Mouse (Mus musculus): Measurements from ENCODE around the gene Nsd1.

Gene Nsd1

DNA sequence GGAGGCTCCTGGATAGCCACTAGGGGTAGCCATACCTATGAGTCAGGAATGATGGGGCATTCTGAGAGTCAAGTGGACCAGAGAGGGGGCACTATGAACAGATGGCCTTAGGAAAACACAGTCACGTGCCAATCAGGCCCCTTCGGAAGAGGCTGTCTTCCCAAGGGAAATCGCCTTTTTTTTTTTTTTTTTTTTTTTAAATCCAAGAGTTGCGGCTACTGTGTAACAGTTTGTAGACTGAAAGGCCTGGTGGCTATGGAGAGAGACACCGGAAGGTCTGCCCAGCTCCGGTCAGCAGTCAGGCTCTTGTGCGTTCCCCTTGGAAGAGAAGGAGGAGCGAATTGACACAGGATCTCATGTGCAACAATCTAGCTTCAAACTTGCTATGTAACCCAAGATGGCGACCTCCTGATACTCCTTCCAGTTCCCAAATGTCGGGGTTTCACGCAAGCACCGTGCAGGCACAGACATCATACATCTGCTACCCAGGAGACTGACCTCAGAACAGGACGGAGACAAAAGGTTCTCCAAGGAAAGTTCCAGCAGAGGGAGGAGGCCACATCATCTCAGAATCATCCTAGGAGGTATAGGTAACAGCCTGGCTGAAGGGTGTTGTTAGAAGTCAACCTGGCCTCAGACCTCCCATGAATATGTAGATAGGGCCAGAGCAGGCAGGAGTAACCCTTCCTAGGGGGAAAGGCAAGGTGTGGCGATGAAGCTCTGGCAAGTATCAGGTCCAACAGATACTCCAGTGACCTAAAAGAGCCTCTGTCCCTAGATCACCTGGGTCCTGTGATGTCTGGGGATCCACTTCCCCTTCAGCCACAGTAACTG lies 121.2 kb downstream of the Nsd1 start:
- no peak for DNase-seq

DNA sequence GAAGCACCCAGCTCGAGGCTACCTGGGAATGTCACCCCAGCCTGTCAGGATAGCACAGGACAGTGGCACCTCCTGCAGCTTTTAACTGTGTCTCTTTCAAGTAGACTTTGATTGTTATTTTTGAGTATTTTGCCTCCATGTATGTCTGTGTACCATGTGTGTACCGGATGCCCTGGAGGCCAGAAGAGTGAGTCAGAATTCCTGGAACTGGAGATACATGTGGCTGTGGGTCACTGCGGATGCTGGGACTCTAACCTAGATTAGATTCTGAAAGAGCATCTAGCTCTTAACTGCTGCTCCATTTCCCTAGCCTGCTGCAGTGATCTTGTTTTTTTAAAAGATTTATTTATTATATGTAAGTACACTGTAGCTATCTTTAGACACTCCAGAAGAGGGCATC lies 122.7 kb downstream of the Nsd1 start:
- DNase-seq, result no peak

DNA sequence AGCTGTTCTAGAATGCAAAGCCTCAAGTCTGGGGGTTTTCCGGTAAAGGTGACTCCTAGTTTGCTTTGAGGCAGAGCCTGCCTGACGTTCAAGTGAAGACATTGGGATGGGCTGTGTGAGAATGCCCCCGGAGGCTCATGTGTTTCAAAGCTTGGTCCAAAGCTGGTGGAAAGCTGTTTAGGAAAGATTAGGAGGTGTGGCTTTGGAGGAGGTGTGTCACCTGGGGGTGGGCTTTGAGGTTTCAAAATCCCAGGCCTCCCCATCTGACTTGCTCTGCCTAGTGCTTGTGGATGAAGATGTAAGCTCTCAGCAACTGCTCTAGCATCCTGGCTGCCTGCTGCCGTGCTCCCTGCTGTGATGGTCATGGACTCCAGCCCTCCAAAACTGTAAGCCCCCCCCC lies 126.1 kb downstream of the Nsd1 start:
- DNase-seq, result no peak

DNA sequence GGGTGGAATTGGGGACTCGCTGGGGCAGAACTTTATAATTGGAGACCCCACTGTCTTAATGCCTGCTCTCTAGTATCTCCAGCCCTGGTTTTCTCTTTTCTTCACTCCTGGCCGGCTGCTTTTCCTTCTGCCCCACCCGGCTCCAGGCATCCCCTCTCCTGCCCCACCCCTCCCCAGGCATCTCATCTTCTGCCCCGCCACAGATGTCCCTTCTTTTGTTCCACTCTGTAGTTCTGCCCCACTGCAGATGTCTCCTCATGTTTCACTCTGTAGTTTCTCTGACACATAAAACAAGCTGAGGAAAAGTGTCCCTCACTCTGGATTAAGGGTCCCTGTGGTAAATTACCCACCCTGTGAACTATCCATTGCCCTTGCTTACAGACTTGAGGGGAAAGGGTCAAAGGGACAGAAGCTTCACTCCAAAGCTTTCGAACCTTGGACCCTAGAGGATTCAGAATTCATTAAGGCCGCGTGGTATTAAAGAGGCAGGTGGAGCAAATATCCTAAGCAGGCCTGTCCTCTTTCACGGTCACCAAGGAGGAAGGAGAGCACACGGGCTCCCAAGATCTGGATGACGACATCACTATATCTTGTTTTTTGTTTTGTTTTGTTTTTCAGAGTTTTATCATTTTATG lies 127.9 kb downstream of the Nsd1 start:
- DNase-seq, result no peak

DNA sequence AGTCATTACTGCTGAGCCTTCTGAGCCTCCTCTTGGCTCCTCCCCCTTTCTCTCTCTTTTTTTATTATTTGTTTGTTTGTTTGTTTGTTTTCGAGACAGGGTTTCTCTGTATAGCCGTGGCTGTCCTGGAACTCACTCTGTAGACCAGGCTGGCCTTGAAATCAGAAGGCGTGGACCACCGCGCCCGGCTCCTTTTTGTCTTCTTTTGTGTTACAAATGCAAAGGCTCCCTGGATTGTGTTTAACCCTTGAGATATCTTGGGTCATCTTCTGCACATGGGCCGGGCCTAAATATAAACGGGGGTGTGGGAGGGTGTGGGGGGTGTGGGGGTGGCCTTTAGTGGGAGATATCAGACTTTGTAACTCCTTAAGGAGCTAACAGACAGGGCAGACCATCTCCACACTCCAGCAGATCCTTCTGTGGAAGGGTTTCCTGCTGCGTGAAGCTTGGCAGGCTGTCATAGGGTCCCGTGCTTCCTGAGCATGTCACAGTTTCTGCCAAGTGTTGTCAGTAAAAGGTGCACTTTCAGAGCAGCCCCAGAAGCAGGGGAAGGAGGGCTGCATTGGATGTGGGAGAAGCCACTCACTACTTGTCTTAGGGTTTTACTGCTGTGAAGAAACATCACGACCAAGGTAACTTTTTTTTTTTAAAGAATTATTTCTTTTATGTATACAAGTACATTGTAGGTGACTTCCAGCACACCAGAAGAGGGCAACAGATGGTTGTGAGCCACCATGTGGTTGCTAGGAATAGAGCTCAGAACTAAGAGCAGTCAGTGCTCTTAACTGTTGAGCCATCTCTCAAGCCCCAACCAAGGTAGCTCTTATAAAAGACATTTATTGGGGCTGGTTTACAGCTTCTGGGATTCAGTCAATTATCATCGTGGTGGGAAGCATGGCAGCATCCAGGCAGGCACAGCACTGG lies 128.8 kb downstream of the Nsd1 start:
- DNase-seq, result no peak

DNA sequence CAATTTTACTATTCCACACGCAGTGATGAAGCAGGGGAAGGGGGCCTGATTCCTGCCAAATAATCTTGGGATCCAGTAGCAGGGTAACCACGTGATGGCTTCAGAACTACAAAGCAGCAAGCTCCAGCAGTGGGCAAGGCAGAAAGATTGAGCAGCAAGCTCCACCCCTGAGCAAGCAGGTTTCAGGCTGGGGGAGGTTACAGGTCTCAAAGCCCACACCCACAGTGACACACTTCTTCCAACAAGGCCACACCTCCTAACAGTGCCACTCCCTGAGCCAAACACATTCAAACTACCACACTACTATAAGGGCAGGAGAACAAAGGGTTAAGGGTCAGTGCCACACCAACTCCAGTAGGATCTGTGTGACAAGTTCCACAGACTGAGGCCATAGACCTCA lies 129.7 kb downstream of the Nsd1 start:
- no peak for DNase-seq

DNA sequence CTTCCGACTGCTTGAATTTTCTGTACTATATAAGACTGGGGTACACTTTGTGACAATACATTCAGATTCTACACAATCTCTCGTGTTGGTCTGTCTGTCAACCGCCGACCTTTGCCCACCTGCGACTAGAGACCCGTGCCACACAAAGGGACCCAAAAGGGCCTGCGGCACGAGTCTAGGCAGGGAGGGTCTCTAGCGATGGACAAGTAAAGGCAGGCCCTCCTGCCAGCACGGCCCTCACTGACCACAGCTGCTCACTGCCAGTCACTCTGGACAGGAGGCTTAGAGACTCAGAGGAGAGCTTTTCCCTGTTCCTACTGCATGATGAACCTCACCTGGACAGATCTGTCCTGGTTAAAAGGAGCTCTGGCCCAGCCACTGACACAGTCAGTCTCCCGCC lies 132.9 kb downstream of the Nsd1 start:
- no peak for DNase-seq

DNA sequence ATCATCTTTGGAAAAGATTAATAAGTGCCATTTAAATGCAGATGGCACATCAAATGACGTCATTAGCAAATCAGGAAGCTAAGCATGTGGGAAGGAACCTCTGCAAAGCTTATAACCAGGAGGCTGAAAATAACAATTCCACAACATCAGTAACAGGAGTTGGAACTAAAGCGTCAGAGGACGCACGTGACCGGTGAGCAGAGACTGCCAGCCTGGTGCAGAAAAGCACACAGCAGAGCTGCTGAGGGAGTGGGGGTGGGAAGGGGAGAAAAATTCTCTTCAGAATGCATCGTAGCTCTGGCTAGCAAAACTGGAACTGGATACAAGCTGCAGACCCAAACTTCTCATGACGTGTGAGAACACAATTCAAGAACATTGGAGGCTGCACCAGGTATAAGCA lies 134.7 kb downstream of the Nsd1 start:
- no peak for DNase-seq

DNA sequence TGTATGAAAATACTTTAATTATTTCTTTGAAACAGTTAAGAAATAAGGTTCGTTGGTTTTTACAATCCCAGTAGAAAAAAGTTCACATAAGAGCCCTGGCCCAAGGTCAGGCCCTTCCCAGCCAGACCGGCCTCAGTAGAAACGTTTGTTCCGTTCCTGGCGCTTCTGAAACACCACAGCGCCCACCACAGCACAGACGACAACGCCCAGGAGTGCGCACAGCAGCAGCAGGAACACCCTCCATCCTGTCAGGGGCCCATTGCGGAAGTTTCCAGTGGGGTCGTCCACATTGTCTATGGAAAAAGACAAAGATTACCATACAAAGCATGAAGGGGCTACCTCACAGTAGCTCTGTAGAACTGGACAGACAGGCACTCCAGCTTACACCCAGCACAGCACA lies 137.2 kb downstream of the Nsd1 start:
- DNase-seq, result no peak

DNA sequence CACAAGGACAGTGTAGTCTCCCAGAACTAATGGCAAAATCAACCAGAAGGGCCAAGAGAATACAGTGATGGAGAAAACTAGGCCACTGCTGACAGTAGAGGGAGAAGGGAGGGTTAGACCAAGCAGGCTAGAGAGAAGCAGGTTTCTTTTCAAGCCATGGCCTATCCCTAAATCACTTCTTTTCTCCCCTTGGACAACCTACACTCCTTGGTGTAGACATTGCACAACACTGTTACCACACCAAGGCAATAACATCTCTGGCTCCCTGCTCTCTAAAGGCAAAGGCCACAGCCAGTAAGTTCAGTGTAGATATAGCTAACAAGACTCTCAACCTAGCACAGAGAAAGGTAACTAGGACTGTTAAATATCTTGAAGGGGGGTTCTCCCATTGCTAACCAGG lies 151.6 kb downstream of the Nsd1 start:
- DNase-seq, result no peak

DNA sequence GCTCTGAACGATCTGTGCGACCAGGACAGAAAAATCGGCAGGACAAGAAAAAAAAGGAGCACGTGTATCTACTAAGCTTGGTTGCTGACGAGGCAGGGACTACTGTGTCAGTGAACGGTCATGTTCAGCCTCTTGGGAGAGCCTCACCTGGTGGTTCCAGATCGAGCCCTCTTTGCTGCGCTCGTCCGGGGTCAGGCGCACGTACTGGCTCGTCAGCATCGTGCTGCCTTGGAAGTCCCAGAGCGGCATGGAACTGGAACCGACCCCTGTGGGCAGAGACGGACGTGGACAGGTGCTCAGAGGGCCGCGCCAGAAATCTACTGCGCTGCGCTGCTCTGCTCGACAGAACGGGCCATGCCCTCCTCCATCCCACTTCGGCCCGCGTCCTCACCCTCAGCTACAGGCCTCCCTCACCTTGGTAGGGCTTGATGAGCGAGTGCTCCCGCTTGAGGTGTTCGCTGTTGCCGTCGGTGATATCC lies 152.4 kb downstream of the Nsd1 start:
- no peak for DNase-seq

DNA sequence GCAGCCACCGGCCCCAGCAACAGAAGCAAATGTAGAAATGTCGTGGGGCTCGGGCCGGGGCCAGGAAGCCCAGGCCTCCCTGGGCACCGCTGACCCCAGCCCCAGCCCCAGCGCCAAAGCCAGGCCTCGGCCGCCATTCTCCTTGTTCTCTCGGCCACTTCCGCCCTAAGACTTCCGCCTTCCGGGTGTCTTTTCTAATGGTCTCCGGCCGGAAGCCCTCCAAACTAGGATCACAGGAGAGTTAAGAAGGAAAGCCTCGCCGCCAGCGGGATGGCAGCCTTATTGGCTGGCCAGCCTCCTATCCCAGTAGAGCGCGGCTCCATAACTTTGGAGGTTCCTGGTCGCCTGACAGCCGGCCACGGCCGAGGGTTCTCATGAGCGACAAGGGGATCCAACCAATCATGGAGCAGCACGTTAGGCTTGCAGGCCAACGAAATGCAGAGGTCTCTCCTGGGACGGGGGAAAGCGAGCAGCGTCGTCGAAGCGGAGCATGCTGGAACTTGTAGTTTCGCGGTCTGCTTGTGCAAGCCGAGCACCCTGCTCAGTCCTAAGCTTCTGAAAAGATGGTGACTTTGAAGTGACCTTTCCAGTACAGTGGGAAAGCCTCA lies 153.0 kb downstream of the Nsd1 start, which contains the start of gene Lman2:
Gene Lman2, minus strand, starts transcription at position 331 of the 608 bp plus-strand sequence.
- DNase-seq, result peak; percentile 94
